Mouse (Mus musculus): Measurements from ENCODE around the gene Ripor3.

GRCm38 (mm10) chr2:168008132-168008531 is 2.3 kb downstream of the Ripor3 start:
- no peak for TF ChIP-seq CTCF (IDR thresholded peaks at IDR 0.05; ENCODE audit: borderline replicate concordance, insufficient read depth, low read length)
- no peak for TF ChIP-seq POLR2A (IDR thresholded peaks at IDR 0.05; ENCODE audit: low read depth, low read length)
